In genomic region chr7:133555786-133556492, GRCm38 (mm10) we compare ENCODE assay signal across 9 mouse cellular contexts. TPM values are rescaled to one million over a fixed set of nuclear protein-coding genes. Genes with fewer than 3 reads are reported as not detected.
DNase-seq lines count a peak whose midpoint lies in the region; ATAC-seq and TF ChIP-seq lines count a peak whose summit lies in the region.
"Had no signal": no experiment of that assay in that cellular context is flagged by ENCODE, and none has a peak within 500 bp of the region (broad histone marks: within the 10 kb centered on the region; RNA-seq: fewer than 3 reads in every experiment).

No protein-coding gene starts in this region.

- H3K27me3 ChIP-seq in cerebellum, adult 2 months (ENCODE audit: control insufficient read depth, insufficient read depth, low read length) = no peaks in the 10 kb centered on the region
- H3K27me3 ChIP-seq in limb, embryonic 11.5 days (ENCODE audit: control insufficient read depth, insufficient read depth, low read length) = no peaks in the 10 kb centered on the region
- no peaks in the 10 kb centered on the region for H3K27me3 ChIP-seq in limb, embryonic 10.5 days (ENCODE audit: low read depth, poor library complexity, severe bottlenecking)
- H3K27me3 ChIP-seq: embryonic facial prominence, embryonic 15.5 days had no signal

- peak; percentile 38; the same call in 1 of the 2 replicates for TF ChIP-seq CTCF in cerebellum, adult 2 months (IDR thresholded peaks at IDR 0.05; ENCODE audit: borderline replicate concordance, insufficient read depth, low read depth, low read length)

- H3K9ac ChIP-seq in limb, embryonic 11.5 days (ENCODE audit: low read length) = no peak overlapping the region
- H3K9ac ChIP-seq: embryonic facial prominence, embryonic 15.5 days had no signal

- no peaks in the 10 kb centered on the region for H3K4me1 ChIP-seq in cerebellum, adult 2 months (ENCODE audit: control insufficient read depth, insufficient read depth, low read length)
- no peaks in the 10 kb centered on the region for H3K4me1 ChIP-seq in limb, embryonic 11.5 days (ENCODE audit: control insufficient read depth, insufficient read depth, low read length)
- H3K4me1 ChIP-seq in limb, embryonic 10.5 days = peaks cover 5% of the 10 kb centered on the region
- H3K4me1 ChIP-seq: embryonic facial prominence, embryonic 15.5 days had no signal

- TF ChIP-seq POLR2A in cerebellum, adult 2 months (IDR thresholded peaks at IDR 0.05; ENCODE audit: borderline replicate concordance, insufficient read depth, low read length) = no peak

- H3K36me3 ChIP-seq in limb, embryonic 11.5 days (ENCODE audit: control insufficient read depth, insufficient read depth, low read length) = no peaks in the 10 kb centered on the region
- H3K36me3 ChIP-seq in limb, embryonic 10.5 days = no peaks in the 10 kb centered on the region
- H3K36me3 ChIP-seq: embryonic facial prominence, embryonic 15.5 days had no signal

- no peak for DNase-seq in cerebellum, adult 2 months
- DNase-seq in cerebellum, adult 11-12 months = no peak
- DNase-seq in limb, embryonic 11.5 days (ENCODE audit: low spot score) = peak; percentile 51
- DNase-seq in limb, embryonic 10.5 days (ENCODE audit: low spot score) = no peak
- DNase-seq in adipocyte (ENCODE audit: low spot score) = peak; percentile 23
- DNase-seq in lung, postnatal 36 days = peak; percentile 12

- no peak overlapping the region for H3K4me2 ChIP-seq in limb, embryonic 11.5 days (ENCODE audit: low read depth, severe bottlenecking)
- H3K4me2 ChIP-seq: embryonic facial prominence, embryonic 15.5 days had no signal

- no peak for ATAC-seq in limb, embryonic 11.5 days (ENCODE audit: insufficient number of reproducible peaks, low FRiP score, low TSS enrichment, low read depth)
- ATAC-seq in activated CD4-positive, CD25-positive, alpha-beta regulatory T cell, adult 4 months = no peak
- ATAC-seq in erythroid progenitor cell, adult 5-6 weeks (replicated peaks; ENCODE audit: low FRiP score, poor library complexity, severe bottlenecking) = no peak

- no peak overlapping the region for H3K27ac ChIP-seq in cerebellum, adult 2 months (ENCODE audit: insufficient read depth, low read length)
- H3K27ac ChIP-seq in limb, embryonic 11.5 days (replicated peaks; ENCODE audit: low read depth, low read length) = no peak overlapping the region
- H3K27ac ChIP-seq in limb, embryonic 10.5 days = no peak overlapping the region
- H3K27ac ChIP-seq: embryonic facial prominence, embryonic 15.5 days had no signal

- WGBS in cerebellum, adult 2 months = 79% methylated on average over 8 of the region's 8 CpGs
- 54% methylated on average over 8 of the region's 8 CpGs for WGBS in limb, embryonic 11.5 days
- WGBS in limb, embryonic 10.5 days = 58% methylated on average over 8 of the region's 8 CpGs

- H3K4me3 ChIP-seq in cerebellum, adult 2 months (replicated peaks; ENCODE audit: insufficient read depth, low read depth, low read length) = no peak overlapping the region
- no peak overlapping the region for H3K4me3 ChIP-seq in limb, embryonic 11.5 days (ENCODE audit: low read depth, low read length)
- no peak overlapping the region for H3K4me3 ChIP-seq in limb, embryonic 10.5 days
- H3K4me3 ChIP-seq: embryonic facial prominence, embryonic 15.5 days had no signal

- H3K9me3 ChIP-seq in limb, embryonic 11.5 days (ENCODE audit: control insufficient read depth, low read length) = no peaks in the 10 kb centered on the region
- H3K9me3 ChIP-seq in limb, embryonic 10.5 days (replicated peaks) = no peaks in the 10 kb centered on the region
- H3K9me3 ChIP-seq: embryonic facial prominence, embryonic 15.5 days had no signal

RNA-seq across cellular contexts. Expression of gene Tex36, which starts 46.0 kb away (rescaled TPM):
- 0.35 and 0.41 TPM in 2 replicates for polyA plus RNA-seq in cerebellum, adult 2 months (2012; rRNA removed)
- polyA plus RNA-seq in limb, embryonic 11.5 days (2014; fragmentation: Nextera tagmentation; extraction: Ambion mirVana) = 0.16 TPM in 1 of 2 replicates, not detected in the other
- not detected in 2 replicates for polyA plus RNA-seq in limb, embryonic 10.5 days (2016; fragmentation: Nextera tagmentation; extraction: Ambion mirVana)
- polyA plus RNA-seq in activated CD4-positive, CD25-positive, alpha-beta regulatory T cell, adult 4 months (2017; shearing (Covaris generic)) = not detected
- not detected in 2 replicates for total RNA-seq in erythroid progenitor cell, adult 5-6 weeks (2015; ENCODE audit: low replicate concordance)
- total RNA-seq in erythroid progenitor cell, adult 5-6 weeks (2017; ENCODE audit: low replicate concordance) = not detected in 2 replicates
- polyA plus RNA-seq: embryonic facial prominence, embryonic 15.5 days had no signal

Comparison
In these comparisons a context has a peak if more than half of its experiments do, and no peak if none do; other contexts are left out.
1. DNase-seq: peak in limb, embryonic 11.5 days (single experiment), adipocyte (single experiment) and lung, postnatal 36 days (single experiment); none in cerebellum, adult 2 months (0 of 2), cerebellum, adult 11-12 months (single experiment) and limb, embryonic 10.5 days (single experiment).